Mouse (Mus musculus) brain, embryonic 14.5 days (tissue): ENCODE results near the gene Acsbg2.

Source experiments
- CTCF ChIP-seq: fragments of 200-500 bp; IDR thresholded peaks from 2 replicates; pipeline ENCODE4 v1.5.1; 2012; ENCODE audit warnings: inconsistent platforms, mild to moderate bottlenecking, moderate library complexity, borderline replicate concordance; ENCODE audit not compliant: insufficient read depth, insufficient read length; ENCODE audit errors: extremely low read depth
- POLR2A ChIP-seq: fragments of 200-500 bp; IDR thresholded peaks from 2 replicates; pipeline ENCODE4 v1.6.1; 2012; ENCODE audit warnings: mild to moderate bottlenecking, inconsistent platforms, borderline replicate concordance; ENCODE audit not compliant: poor library complexity, insufficient read depth, insufficient read length, severe bottlenecking; ENCODE audit errors: extremely low read depth

DNA sequence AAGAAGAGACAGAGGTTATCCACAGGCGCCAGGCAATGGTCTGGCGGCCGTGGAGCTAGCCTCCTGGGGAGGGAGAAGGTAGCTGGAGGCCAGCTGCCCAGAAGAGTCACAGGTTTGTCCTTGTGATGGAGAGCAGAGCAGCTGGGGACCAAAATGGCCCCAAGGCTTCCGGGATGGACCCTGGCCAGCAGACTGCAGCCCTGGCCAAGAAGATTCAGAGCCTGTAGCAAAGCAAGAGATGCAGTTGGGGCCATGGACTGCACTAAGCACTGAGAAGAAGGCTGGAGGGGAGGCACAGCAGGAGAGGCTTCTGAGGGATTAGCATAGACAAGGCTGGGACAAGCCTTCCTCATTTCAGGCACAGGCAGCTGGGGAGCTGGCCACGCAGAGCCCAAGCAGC, 28.5 kb upstream of the Acsbg2 start:
- TF ChIP-seq CTCF (no peak), POLR2A (no peak)
